Mouse (Mus musculus): ENCODE results near the gene Runx3.

The Runx3 gene

DNA sequence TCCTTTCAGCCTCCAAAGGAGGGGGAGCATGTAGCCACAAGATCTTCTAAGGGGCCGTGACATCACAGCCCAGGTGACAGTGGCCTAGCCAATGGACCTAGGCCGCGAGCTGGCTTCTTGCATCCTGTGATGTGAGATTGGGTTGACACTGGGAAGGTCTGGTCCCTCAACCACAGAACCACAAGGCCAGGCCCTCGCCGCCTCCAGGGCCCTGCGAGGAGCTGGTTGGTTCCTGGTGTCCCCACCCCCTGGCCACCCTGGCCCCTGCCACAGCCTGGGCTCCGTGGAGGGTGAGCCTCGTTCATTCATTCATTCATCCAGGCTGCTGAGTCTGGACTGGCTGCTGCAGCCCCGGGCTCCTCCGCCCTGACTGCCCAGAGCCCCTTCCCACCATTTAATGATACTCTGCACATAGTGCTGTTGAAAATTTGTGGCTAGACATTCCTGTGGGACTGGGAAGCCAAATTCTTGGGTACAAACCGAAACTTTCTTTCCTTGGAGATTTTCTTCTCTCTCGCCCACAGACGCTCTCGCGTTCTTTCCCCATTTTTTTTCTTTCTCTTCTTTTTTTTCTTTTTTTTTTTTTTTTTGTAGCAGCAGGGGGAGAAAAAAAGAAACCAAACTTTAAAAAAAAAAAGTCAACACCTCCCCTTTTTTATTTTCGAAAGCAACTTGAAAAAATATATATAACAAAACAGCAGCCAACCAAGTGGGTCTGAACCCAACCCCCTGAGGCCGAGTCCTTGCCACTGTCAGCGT is at the start of gene Runx3:
TSS of gene Runx3 (plus strand) at position 311 of the 759 bp plus-strand sequence.
- in situ Hi-C loops (cut with MboI, MseI), result no loop called here

DNA sequence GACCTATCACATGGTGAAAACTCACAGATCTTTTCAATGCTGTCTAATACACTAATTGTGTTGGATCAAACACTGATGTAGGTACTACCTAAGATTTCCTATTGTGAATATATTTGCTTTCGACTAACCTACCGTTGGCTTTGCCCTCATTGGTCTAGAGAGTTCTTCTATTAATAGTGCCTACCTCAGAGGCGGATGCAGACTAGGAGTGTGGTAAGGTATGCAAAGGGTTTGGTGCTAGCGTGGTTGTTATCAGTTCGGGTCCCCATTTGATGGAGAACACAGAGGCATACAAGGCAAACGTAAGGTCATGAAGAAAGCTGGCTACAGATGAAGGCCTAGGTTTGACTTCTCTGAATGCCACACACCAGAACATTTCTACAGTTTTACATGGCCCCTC is 47.8 kb upstream of the Runx3 start:
- in situ Hi-C loops (cut with MboI, MseI), result no loop called here

GRCm38 (mm10) chr4:135073523-135073922 is 46.9 kb upstream of the Runx3 start:
- in situ Hi-C loops (cut with MboI, MseI), result no loop called here

- in situ Hi-C loops (cut with MboI, MseI), result no loop called here
Observed at GRCm38 (mm10) chr4:135074646-135075045, 45.8 kb upstream of the Runx3 start.

DNA sequence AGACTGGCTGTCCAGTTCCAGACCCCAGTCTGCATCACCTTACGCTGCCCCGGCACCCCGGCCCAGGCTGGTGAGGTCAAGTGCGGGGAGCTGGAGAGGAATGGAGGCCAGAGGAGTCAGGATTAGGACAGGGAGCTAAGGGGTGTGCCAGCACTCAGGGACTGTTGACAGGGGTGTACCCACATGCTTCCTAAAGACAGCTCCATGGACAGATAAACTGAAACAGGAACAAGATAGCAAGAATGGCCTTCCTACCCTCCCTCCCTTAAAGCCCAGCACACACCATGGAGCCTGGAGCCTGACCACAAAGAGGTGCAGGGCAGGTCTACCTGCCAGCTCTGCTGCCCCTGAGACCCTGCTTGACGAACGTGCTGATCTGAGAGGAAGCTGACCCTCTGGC is 45.1 kb upstream of the Runx3 start:
- in situ Hi-C loops (cut with MboI, MseI), result no loop called here

GRCm38 (mm10) chr4:135076611-135077010 is 43.8 kb upstream of the Runx3 start:
- in situ Hi-C loops (cut with MboI, MseI), result no loop called here

GRCm38 (mm10) chr4:135077196-135077595 is 43.3 kb upstream of the Runx3 start:
- in situ Hi-C loops (cut with MboI, MseI), result no loop called here

DNA sequence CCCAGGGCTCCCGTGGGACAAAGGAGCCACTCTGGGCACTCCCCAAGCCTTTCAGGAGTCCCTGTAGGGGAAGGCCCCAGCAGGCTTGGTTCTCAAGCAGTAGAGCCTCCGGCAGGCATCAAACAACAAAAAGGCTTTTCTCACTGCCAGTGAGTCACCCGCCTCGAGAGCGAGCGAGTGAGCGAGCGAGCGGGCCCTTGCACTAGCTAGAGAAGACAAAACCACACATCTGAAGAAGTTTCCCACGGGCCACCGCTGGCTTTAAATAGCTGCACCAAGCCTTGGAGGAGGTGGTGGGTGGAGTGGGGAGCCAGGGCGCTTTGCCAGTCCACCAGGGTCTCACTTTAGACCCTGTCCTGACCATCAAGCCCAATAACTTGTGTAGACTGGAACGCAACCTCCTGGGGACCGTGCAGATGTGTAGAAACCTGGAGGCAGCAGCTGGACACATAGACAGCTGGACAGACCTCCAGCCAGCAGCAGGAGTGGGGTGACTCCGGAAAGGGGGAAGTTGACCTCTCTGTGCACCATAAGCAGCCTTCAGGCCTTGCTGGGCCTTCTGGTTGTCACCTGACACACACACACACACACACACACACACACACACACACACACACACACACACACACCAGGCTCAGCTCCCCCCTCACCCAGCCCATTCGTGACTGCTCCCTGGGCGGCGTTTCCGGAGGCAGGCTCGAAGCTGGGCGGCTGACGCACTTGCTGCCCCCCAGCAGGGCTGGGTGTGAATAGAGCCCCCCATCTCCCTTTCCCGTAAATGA is 40.4 kb upstream of the Runx3 start:
- in situ Hi-C loops (cut with MboI, MseI), result no loop called here

DNA sequence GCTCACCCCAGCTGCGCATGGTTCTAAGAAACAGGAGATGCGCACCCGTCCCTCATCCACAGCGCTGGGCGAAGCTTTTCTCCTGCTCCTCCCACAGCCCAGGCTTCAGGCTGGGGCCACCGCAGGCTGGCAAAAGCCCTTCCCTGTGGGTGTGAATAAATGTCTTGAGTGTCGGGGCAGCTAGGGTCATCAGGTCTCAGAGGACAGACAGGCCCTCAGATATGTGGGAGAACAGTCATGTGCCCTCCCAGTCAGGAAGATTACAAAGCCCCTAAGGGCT is 39.9 kb upstream of the Runx3 start:
- in situ Hi-C loops (cut with MboI, MseI), result no loop called here

- in situ Hi-C loops (cut with MboI, MseI), result no loop called here
Observed at GRCm38 (mm10) chr4:135083089-135083488, 37.4 kb upstream of the Runx3 start.

GRCm38 (mm10) chr4:135085077-135085853 is 35.2 kb upstream of the Runx3 start:
- in situ Hi-C loops (cut with MboI, MseI), result no loop called here

GRCm38 (mm10) chr4:135090613-135091012 is 29.8 kb upstream of the Runx3 start:
- in situ Hi-C loops (cut with MboI, MseI), result no loop called here

- in situ Hi-C loops (cut with MboI, MseI), result no loop called here
Observed at GRCm38 (mm10) chr4:135092871-135093270, 27.6 kb upstream of the Runx3 start.

GRCm38 (mm10) chr4:135095693-135096092 is 24.8 kb upstream of the Runx3 start:
- in situ Hi-C loops (cut with MboI, MseI), result no loop called here

DNA sequence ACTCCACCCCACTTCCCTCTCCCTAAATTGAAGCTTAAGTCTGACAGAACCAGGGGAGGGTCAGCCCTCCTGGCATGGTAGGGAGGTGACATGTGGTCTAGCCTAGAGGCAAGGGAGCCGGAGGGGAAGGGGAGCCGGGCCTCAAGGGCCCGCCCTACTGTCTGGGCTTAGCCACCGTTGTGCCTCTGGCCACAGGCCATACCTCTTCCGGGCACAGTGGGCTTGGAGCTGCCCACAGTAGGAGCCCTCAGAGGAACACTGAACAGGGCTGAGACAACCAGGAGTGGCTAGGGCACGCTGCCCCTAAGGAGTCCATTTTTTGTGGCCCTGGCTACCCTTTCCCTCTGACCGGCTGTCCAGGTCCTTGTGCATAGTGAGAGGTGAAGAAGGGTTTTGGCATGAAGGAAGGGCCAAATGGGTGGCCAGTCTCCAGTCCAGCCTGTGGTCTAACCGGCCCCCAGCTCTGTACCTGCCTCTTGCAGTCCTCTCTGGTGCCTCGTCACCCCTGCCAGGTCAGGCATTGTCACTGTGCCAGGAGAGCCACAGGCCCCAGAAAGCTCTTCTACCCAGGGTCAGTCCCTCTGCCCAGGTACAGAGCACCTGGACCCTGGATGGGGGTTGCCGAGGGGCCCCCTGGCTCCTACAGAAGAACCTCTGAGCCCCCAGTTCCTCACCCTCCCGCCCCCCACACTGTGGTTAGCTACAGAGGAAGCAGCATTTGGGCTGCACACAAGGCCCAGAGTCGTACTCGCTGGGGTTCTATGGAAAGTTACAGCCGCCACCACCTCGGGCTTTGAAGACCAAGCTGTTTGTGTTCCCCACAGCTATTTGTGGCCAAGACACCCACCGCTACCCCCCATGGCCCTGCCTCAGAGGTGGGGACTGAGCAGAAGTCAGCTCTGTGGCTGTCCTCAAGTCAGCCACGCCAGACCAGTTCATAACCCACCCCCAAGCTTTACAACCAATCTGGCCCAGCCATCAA is 22.3 kb upstream of the Runx3 start:
- in situ Hi-C loops (cut with MboI, MseI), result no loop called here

DNA sequence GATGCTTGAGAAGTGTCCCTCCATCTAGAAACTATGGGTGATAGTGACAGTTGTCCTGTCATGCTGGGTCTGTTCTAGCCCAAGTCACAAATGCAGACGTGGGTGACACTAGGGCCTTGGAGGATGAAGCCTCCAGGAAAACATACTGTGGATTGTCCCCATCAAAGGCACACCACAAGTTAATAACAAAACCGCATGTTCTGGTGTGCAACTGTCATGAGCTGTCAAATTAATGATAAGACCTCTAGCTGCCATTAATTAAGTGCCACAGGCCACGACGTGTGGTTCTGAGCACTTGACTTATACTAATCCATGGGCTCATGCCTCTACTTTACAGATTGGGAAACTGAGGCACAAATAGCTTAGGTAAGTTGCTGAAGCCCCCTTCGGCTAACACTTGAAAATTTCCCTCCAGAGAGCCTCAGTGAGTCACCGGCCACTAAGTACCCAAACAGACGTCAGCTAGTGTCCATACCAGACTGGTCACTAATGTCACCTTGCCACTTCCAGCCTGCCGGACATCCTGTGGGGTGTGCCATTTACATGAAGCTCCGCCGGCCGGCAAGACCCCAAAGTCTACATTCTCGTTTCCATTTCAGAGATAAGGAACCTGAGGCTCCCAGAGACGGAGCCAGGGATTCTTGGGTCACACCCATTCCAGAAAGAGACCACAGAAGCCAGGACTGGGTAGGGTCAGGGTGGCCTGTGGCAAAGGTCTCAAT is 18.3 kb upstream of the Runx3 start:
- in situ Hi-C loops (cut with MboI, MseI), result no loop called here

GRCm38 (mm10) chr4:135102761-135103160 is 17.7 kb upstream of the Runx3 start:
- in situ Hi-C loops (cut with MboI, MseI), result no loop called here

GRCm38 (mm10) chr4:135103800-135104199 is 16.7 kb upstream of the Runx3 start:
- in situ Hi-C loops (cut with MboI, MseI), result no loop called here

- in situ Hi-C loops (cut with MboI, MseI), result no loop called here
Observed at GRCm38 (mm10) chr4:135106968-135107367, 13.5 kb upstream of the Runx3 start.

- in situ Hi-C loops (cut with MboI, MseI), result no loop called here
Observed at GRCm38 (mm10) chr4:135108666-135109065, 11.8 kb upstream of the Runx3 start.

- in situ Hi-C loops (cut with MboI, MseI), result no loop called here
Observed at GRCm38 (mm10) chr4:135113656-135114055, 6.8 kb upstream of the Runx3 start.
